Mouse (Mus musculus) cerebellum, adult 2 months (tissue): Measurements from ENCODE around the gene Ift81.

Experiments used
- CTCF ChIP-seq: fragments of 200-500 bp; IDR thresholded peaks from 2 replicates; pipeline ENCODE4 v1.5.1; 2011; ENCODE audit warnings: low read depth, mild to moderate bottlenecking, control low read depth, low read length, moderate library complexity, borderline replicate concordance; ENCODE audit not compliant: insufficient read depth
- POLR2A ChIP-seq: fragments of 200-500 bp; IDR thresholded peaks from 2 replicates; pipeline ENCODE4 v1.6.1; 2011; ENCODE audit warnings: low read length, control low read depth, borderline replicate concordance; ENCODE audit not compliant: insufficient read depth

DNA sequence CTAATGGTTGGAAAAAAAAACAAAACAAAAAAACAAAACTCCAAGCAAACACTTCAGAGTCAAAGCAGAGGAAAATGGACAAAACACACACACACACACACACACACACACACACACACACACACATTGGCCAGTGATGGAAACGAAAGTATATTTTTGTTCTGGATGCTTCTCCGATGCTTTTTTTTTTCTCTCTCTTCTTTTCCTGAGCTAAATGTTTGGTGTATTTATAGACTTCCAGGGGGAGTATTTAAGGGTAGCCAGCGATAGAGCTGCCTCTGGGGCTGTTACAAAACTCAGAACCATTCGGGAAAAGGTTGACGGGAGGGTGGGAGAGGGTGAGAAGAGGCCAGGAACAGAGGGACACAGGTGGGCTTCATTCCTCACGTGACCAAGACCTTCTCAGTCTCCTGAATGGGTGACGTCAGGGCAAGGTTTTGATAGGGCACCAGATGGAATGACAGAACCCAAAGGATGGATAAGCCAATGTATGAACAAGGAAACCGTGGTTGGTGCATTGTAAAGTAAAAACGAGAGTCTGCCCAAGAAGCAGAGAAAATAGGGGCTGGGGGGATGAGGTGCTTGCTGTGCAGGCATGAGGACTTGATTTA, 5.5 kb upstream of the Ift81 start:
- TF ChIP-seq CTCF = no peak
- no peak for TF ChIP-seq POLR2A
